Mouse (Mus musculus): ENCODE data around the gene Tmem185b.

Gene Tmem185b

GRCm38 (mm10) chr1:119503808-119504207 is 22.2 kb upstream of the Tmem185b start:
- no peak for DNase-seq

- DNase-seq = peak; percentile 98
These were observed 21.5 kb upstream of the Tmem185b start, which contains the start of gene Ralb for GRCm38 (mm10) chr1:119504260-119505062. Gene Ralb, minus strand, starts transcription at chr1:119504794.

GRCm38 (mm10) chr1:119505951-119506350 is 20.0 kb upstream of the Tmem185b start:
- DNase-seq = no peak

- no peak for DNase-seq
These were observed 17.4 kb upstream of the Tmem185b start for GRCm38 (mm10) chr1:119508548-119508947.

- no peak for DNase-seq
These were observed 16.5 kb upstream of the Tmem185b start for GRCm38 (mm10) chr1:119509474-119509873.

GRCm38 (mm10) chr1:119510409-119510808 is 15.6 kb upstream of the Tmem185b start:
- DNase-seq = no peak

GRCm38 (mm10) chr1:119510857-119511256 is 15.1 kb upstream of the Tmem185b start:
- DNase-seq = no peak

DNA sequence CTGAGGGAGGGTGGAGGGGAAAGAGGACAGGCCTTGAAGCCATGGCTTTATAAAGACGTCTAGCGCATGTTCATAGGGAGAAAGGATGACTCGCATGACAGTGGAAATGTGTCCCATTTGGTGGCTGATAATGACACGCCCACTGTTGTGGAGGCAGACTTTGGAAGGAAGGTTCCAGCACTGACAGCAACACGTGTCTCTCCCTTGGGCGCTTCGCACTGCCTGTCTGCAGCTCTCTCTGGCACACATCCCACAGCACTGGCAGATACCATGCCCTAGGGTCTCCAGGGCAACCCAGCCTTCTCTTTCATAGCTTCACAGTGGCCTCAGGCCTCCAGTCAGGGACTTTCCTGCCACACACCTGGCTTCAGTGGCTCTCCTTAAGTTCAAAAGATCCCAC is 7.9 kb upstream of the Tmem185b start:
- DNase-seq = no peak

GRCm38 (mm10) chr1:119518786-119519185 is 7.2 kb upstream of the Tmem185b start:
- DNase-seq = no peak

DNA sequence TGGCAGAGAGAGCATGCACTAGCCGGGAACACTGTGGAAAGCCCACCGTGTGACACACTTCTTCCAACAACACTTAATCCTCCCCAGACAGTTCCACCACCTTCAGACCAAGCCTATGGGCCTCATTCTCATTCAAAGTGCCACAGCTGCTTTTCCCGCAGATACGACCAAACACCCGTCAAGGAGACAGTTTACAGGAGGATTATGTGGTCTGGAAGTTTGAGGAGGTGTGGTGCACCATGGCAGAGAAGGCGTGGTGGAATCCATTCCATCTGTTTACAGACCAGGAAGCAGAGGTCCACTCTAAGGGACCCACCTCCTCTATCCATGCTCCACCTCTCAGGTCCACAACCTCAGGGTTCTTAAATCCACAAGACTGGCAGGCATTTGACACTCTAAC is 6.7 kb upstream of the Tmem185b start:
- DNase-seq = no peak

DNA sequence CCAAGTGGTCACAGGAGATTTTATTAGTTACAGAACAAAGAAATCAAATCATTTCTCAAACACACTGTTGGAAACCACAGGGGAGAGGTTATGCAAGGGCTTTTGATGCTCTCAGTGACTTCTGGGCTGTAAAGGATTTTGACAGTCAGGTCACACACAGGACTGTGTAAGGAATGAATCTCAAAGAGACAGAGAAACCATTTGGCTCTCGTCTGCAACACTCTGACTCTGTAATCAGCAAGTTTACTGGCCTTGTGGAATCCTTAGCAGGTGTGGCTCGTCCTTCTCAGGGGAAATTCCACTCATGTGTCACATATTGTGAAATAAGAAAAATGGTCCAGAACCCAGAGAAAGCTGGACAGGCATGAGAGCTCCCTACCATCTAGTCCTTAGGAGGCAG is 4.9 kb upstream of the Tmem185b start:
- no peak for DNase-seq

DNA sequence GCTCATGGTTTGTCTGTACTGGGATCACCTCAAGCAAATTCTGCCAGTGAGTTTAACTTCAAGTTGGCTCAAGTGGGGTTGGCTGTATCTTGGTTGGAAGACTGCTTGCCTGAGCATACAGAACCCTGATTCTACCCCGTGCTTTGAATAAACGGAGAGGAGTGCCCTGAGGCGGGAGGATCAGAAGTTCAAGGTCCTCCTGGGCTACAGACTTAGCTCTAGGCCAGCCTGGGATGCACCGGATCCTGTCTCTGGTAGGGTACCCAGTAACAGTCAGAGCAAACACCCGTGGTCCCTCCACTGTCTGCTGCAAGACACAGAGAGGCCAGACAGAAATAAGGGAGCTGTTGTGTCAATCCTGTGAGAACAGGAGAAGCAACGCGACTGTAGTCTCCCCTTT is 4.3 kb upstream of the Tmem185b start:
- no peak for DNase-seq

- DNase-seq = no peak
These were observed 3.2 kb upstream of the Tmem185b start for GRCm38 (mm10) chr1:119522726-119523125.

DNA sequence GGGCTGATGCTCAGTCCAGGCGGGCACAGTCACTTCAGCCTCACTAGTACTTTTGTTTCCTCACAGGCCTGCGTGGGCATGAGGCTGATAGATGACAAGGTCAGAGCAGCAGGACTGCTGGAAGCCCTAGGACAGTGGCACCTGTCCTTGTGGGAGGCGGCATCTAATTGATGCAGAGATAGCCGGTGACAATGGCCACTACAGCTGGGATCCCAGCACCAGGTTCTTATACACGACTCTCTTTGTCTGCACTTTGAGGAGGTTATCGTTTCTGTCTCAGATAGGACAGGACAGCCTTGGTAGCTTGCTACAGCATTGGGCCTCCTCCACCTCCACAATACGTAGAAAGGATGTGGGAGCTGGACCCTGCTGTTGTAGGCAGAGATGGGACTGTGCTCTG is 2.6 kb upstream of the Tmem185b start:
- no peak for DNase-seq

DNA sequence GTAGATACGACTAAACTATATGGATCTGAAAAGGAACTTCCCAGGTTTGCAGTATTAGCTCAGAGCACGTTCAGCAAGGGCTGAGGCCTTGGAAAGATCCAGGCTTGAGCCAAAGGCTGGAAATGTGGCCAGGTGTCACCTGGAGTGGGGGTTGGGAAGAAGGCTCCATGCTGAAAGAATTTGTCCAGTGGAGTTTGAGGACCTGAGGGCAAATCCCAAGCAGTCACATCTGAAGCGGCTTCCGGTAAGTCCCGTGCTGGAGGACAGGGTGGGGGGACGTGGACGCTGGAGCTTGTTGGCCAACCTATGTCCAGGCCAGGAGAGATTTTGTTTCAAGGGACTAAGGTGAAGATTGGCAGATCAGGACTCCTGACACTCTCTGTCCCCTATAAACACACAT is 2.1 kb upstream of the Tmem185b start:
- DNase-seq = no peak

DNA sequence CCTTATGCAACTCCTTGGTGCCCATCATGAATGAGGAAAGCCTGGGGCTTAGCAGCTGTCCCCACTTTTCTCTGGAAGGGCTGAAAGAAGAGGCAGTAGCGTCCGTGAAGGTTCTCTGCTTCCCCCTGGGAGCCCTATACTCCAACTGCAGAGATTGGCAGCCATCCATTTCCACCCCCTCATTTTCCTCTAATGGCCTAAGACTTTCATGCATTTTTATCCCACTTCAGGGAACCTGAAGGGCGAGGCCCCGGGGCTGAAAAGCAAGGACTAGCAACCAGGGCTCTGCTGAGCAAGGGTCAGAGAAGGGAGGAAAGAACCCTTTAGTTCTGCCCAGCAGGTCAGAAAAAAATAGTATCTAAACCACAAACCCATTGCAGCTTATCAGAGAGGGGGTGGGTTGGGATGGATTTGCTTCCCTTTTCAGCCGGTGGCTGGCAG is 936 bp upstream of the Tmem185b start:
- DNase-seq = no peak

DNA sequence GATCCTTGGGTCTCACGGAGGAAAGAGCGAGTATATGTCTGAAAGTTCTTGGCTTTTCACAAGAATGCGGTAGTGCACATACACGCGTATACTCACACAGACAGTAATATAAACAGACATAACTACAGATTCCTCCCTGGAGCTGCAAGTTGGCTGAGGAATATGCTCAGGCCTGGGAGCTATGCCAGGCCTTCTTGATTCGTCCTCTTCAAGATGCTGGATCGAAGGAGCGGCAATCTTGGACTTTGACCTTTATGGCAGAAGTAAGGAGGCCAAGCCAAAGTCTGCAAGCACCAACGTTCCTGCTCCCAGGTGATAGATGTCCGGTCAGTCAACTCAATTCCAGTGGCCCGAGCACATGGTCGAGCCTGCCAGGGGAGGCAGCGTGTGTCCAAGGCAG is 5.0 kb downstream of the Tmem185b start:
- no peak for DNase-seq

DNA sequence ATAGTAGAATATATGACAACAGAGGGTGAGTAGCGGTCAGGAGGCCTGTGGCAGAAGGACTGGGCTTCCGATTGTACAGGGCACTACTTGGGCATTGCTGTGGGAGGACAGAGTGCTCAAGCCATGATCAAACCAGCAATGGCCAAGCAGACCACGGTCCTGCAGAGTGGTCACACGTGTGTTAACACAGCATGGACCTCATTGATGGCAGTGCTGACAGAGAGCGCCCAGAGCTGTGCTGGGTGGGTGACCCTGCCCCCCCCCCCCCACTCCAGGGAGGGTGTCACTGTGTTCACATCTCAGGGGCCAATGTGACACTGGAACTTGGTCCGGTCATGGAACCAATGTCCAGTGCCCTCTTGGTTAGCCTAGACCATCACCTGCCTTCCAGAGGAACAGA is 6.2 kb downstream of the Tmem185b start:
- DNase-seq = no peak

GRCm38 (mm10) chr1:119533093-119533805 is 7.3 kb downstream of the Tmem185b start:
- no peak for DNase-seq

DNA sequence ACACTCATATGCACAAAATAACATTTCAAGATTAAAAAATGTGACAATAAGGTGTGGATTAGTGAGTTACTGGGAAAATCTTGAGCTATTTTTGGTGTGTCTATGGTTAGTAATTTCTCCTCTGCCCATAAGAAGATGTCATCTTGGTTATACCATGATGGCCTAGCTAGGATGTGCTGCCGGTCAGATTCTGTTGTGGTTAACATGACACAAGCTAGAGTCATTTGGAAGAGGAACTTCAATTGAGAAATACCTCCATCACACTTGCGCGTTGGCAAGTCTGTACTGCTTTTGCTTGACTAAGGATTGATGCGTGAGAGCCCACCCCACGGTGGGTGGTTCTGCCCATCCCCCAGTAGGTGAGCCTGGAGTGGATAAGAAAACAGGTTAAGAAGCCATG is 8.4 kb downstream of the Tmem185b start:
- DNase-seq = no peak

DNA sequence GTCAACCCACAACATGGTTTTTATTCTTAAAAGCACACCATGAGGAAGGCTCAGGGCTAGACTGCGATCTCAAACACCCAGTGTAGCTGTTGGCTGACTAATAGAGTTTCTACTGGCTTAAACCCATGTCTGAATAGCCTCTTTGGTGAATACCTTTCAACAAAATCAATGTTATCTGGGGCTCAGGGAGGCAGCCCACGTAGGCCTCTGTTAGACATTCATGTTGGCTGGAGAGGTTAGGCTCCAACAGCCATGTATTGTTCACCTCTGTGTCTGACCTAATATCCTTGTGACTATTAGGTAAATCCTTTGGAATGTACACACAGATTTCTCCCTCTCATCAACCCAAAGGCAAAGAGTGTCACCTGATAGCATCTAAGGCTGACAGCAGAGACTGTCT is 10.2 kb downstream of the Tmem185b start:
- DNase-seq = no peak

- DNase-seq = no peak
These were observed 11.7 kb downstream of the Tmem185b start for GRCm38 (mm10) chr1:119537651-119538050.

- DNase-seq = no peak
These were observed 13.3 kb downstream of the Tmem185b start for GRCm38 (mm10) chr1:119539252-119539651.

GRCm38 (mm10) chr1:119540836-119541557 is 15.0 kb downstream of the Tmem185b start:
- DNase-seq = no peak

Data from cerebellum, adult 9-10 months (tissue).